Mouse (Mus musculus) hindbrain, embryonic 13.5 days (tissue): ENCODE measurements around the gene Thpo. TPM values are rescaled to one million over a fixed set of nuclear protein-coding genes. Genes with fewer than 3 reads are reported as not detected.

Experiments used
- ATAC-seq: fragments of 200-750 bp; cut with Nextera tagmentation; 2 replicates; pipeline ENCODE4 v1.8.0; 2017; ENCODE audit warnings: moderate TSS enrichment; ENCODE audit not compliant: low FRiP score
- H3K27ac ChIP-seq: fragments of 300-500 bp; sonication (generic); 2 replicates; pipeline ENCODE4 v1.5.1; 2015; ENCODE audit warnings: inconsistent platforms, mild to moderate bottlenecking, moderate library complexity
- H3K27me3 ChIP-seq: fragments of 300-500 bp; sonication (generic); 2 replicates; pipeline ENCODE4 v1.6.1; 2015; ENCODE audit warnings: mild to moderate bottlenecking, inconsistent platforms
- H3K36me3 ChIP-seq: fragments of 300-500 bp; sonication (generic); 2 replicates; pipeline ENCODE4 v1.6.1; 2015; ENCODE audit warnings: mild to moderate bottlenecking, inconsistent platforms
- H3K4me1 ChIP-seq: fragments of 300-500 bp; sonication (generic); replicated peaks from 2 replicates; pipeline ENCODE4 v1.6.1; 2015; ENCODE audit warnings: inconsistent platforms
- H3K4me2 ChIP-seq: fragments of 300-500 bp; sonication (generic); 2 replicates; pipeline ENCODE4 v1.6.1; 2015; ENCODE audit warnings: inconsistent platforms, mild to moderate bottlenecking, moderate library complexity
- H3K4me3 ChIP-seq: fragments of 300-500 bp; sonication (generic); 2 replicates; pipeline ENCODE4 v1.5.1; 2015; ENCODE audit warnings: mild to moderate bottlenecking, inconsistent platforms
- H3K9ac ChIP-seq: fragments of 300-500 bp; sonication (generic); 2 replicates; pipeline ENCODE4 v1.6.1; 2015; ENCODE audit warnings: mild to moderate bottlenecking, inconsistent platforms
- H3K9me3 ChIP-seq: fragments of 300-500 bp; sonication (generic); 2 replicates; pipeline ENCODE4 v1.6.1; 2016; ENCODE audit warnings: inconsistent platforms
- WGBS: fragments of 180-500 bp; shearing (Covaris S2); methylation state at CpG from one replicate; pipeline ENCODE4 v1.1.7; 2015; 5-methylcytosine and 5-hydroxymethylcytosine counted together
- polyA plus RNA-seq: library from polyadenylated mRNA; unstranded; fragments of >200 nt; fragmentation: Nextera tagmentation; extraction: Ambion mirVana; gene quantifications from 2 replicates; pipeline ENCODE4 v1.2.1, GENCODE M21; 2015

Gene Thpo
- polyA plus RNA-seq, 1 experiment from 2014 or later: 0.88 TPM

DNA sequence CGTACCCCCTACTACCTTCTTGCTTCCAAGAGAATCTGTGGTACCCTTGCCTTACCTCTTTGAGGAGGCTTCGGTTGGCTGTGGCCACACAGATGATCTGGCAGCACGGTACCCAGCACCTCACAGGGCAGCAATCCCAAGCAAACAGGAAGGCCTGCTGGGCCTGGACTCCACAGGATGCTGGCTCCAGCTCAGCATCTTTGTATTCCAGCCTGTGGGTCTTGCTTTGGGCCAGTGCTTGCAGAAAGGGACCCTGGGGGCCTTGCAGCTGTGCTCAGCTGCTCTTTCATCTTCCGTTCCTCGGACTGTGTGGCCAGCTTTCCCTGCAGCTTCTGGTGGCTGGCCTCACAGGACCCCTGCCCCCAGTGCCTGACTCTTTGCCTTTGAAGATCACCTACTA lies 34.3 kb downstream of the Thpo start:
- no peak overlapping the region for H3K27ac ChIP-seq
- ATAC-seq: no peak
- H3K4me3 ChIP-seq: no peak overlapping the region
- WGBS: 35% methylated on average over 5 of the region's 5 CpGs
- peaks cover 52% of the 10 kb centered on the region for H3K36me3 ChIP-seq
- no peaks in the 10 kb centered on the region for H3K27me3 ChIP-seq
- H3K4me2 ChIP-seq: no peak overlapping the region
- no peaks in the 10 kb centered on the region for H3K9me3 ChIP-seq
- H3K9ac ChIP-seq: 0 out of 2 replicates have a peak overlapping the region, but pooled peaks have one; percentile 24
- H3K4me1 ChIP-seq: peaks cover 45% of the 10 kb centered on the region

DNA sequence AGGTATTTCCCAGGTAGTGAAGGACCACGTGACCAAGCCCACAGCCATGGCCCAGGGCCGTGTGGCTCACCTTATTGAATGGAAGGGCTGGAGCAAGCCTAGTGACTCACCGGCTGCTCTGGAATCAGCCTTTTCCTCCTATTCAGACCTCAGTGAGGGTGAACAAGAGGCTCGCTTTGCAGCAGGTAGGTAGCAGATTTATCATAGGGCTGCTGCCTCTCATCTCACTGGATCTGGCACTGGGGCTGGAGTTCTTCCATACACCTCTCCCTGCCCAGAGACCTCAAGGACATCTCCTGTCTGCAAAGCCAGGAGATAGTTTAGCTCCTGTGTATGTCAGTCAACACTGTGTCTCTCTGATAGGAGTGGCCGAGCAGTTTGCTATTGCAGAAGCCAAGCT lies 35.0 kb downstream of the Thpo start:
- Histone ChIP-seq H3K4me1 (peaks cover 53% of the 10 kb centered on the region), H3K9ac (no peak overlapping the region), H3K4me2 (no peak overlapping the region), H3K27ac (no peak overlapping the region), H3K4me3 (no peak overlapping the region), H3K27me3 (no peaks in the 10 kb centered on the region), H3K9me3 (no peaks in the 10 kb centered on the region), H3K36me3 (peaks cover 46% of the 10 kb centered on the region)
- ATAC-seq: no peak
- 82% methylated on average over 5 of the region's 5 CpGs for WGBS

- Histone ChIP-seq H3K4me3 (peak overlapping the region; percentile 46), H3K4me2 (peak overlapping the region; percentile 71), H3K9ac (peak overlapping the region; percentile 81), H3K27ac (peak overlapping the region; percentile 87), H3K9me3 (no peaks in the 10 kb centered on the region), H3K27me3 (no peaks in the 10 kb centered on the region), H3K36me3 (peaks cover 43% of the 10 kb centered on the region), H3K4me1 (peaks cover 54% of the 10 kb centered on the region)
- 2% methylated on average over 46 of the region's 46 CpGs for WGBS
- ATAC-seq: peak; percentile 72
These were observed 38.5 kb downstream of the Thpo start for GRCm38 (mm10) chr16:20695622-20696323.

GRCm38 (mm10) chr16:20694781-20695180 lies 39.5 kb downstream of the Thpo start:
- Histone ChIP-seq H3K4me3 (no peak overlapping the region), H3K27ac (peak overlapping the region; percentile 87; the same call in 1 of the 2 replicates), H3K36me3 (peaks cover 42% of the 10 kb centered on the region), H3K9me3 (no peaks in the 10 kb centered on the region), H3K4me2 (peak overlapping the region; percentile 71; the same call in 1 of the 2 replicates), H3K4me1 (peaks cover 49% of the 10 kb centered on the region), H3K9ac (peak overlapping the region; percentile 81; the same call in 1 of the 2 replicates), H3K27me3 (no peaks in the 10 kb centered on the region)
- WGBS: 66% methylated on average over 8 of the region's 8 CpGs
- ATAC-seq: no peak

DNA sequence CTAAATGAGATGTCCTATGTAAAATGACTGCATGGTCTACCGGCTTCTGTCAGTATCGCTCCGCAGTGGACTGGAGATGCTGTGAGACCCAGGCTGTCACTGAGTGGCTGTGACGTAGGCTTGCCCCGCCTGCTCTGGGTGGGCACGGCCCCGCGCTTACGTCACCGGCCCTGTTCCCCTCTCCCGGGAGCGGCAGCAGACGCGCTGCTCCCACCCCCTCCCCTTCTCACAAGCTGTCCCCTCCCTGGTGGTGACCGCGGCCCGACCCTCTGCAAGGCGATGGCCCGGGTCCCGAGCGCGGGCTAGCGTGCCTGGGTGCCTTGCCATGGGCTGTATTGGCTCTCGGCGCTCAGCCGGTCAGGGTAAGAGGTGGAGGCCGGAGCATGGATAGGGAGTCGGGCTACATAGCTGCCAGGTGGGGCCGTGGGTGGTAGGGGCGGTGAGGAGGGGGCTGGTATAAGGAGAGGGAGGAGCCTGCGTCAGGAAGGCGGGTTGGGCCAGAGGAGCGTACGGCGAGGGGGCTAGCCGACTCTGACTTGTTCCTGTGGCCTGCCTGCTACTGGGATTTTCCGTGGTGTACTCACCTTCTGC lies 41.1 kb downstream of the Thpo start, which contains the start of gene Fam131a:
TSS of gene Fam131a (plus strand) at position 131 of the 591 bp plus-strand sequence.
- peaks cover 43% of the 10 kb centered on the region for H3K36me3 ChIP-seq
- peaks cover 49% of the 10 kb centered on the region for H3K4me1 ChIP-seq
- ATAC-seq: peak; percentile 96
- no peaks in the 10 kb centered on the region for H3K27me3 ChIP-seq
- H3K4me2 ChIP-seq: peak within 1 kb of the TSS; percentile 81
- H3K27ac ChIP-seq: peak within 1 kb of the TSS; percentile 98
- WGBS: 1% methylated on average over 37 of the region's 37 CpGs
- peak within 1 kb of the TSS; percentile 85 for H3K9ac ChIP-seq
- peak within 1 kb of the TSS; percentile 64 for H3K4me3 ChIP-seq
- no peaks in the 10 kb centered on the region for H3K9me3 ChIP-seq

GRCm38 (mm10) chr16:20692241-20692965 lies 41.9 kb downstream of the Thpo start:
- peaks cover 49% of the 10 kb centered on the region for H3K4me1 ChIP-seq
- no peaks in the 10 kb centered on the region for H3K9me3 ChIP-seq
- H3K27me3 ChIP-seq: no peaks in the 10 kb centered on the region
- ATAC-seq: peak; percentile 0; the same call in 1 of the 2 replicates
- peak overlapping the region; percentile 64 for H3K4me3 ChIP-seq
- peak overlapping the region; percentile 85; the same call in 1 of the 2 replicates for H3K9ac ChIP-seq
- peak overlapping the region; percentile 98 for H3K27ac ChIP-seq
- peak overlapping the region; percentile 81 for H3K4me2 ChIP-seq
- H3K36me3 ChIP-seq: peaks cover 50% of the 10 kb centered on the region
- 37% methylated on average over 16 of the region's 16 CpGs for WGBS

GRCm38 (mm10) chr16:20691617-20692016 lies 42.7 kb downstream of the Thpo start:
- ATAC-seq: no peak
- 82% methylated on average over 1 of the region's 1 CpGs for WGBS
- H3K9me3 ChIP-seq: no peaks in the 10 kb centered on the region

DNA sequence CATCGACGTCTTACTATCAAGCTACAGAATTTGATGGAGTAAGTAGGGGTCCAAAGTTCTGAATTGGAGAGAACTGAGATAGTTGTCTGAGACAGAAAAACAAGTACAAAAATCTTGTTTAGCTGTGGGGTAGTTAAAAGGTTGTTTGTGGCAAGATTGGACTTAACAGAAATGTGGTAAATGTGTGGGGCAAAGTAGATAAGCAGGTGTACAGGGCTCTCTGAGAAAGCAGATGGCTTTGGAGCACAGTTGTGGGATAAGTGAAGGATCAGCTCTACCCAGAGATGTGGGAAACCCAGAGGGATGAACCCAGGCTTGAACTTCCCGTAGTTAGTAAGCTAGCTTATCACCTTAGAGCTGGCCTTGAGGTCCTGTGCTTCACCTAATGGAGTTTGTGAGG lies 43.5 kb downstream of the Thpo start:
- Histone ChIP-seq H3K27me3 (no peaks in the 10 kb centered on the region), H3K4me1 (peaks cover 37% of the 10 kb centered on the region), H3K27ac (no peak overlapping the region), H3K36me3 (peaks cover 66% of the 10 kb centered on the region), H3K4me2 (no peak overlapping the region), H3K9me3 (no peaks in the 10 kb centered on the region), H3K9ac (no peak overlapping the region), H3K4me3 (no peak overlapping the region)
- no peak for ATAC-seq
- 95% methylated on average over 3 of the region's 3 CpGs for WGBS

More at GRCm38 (mm10) chr16:20691617-20692016, 42.7 kb downstream of the Thpo start:
- Histone ChIP-seq H3K4me2 (no peak overlapping the region), H3K4me1 (peaks cover 46% of the 10 kb centered on the region), H3K27me3 (no peaks in the 10 kb centered on the region), H3K4me3 (no peak overlapping the region), H3K9ac (no peak overlapping the region), H3K27ac (peak overlapping the region; percentile 98; the same call in 1 of the 2 replicates), H3K36me3 (peaks cover 58% of the 10 kb centered on the region)

DNA sequence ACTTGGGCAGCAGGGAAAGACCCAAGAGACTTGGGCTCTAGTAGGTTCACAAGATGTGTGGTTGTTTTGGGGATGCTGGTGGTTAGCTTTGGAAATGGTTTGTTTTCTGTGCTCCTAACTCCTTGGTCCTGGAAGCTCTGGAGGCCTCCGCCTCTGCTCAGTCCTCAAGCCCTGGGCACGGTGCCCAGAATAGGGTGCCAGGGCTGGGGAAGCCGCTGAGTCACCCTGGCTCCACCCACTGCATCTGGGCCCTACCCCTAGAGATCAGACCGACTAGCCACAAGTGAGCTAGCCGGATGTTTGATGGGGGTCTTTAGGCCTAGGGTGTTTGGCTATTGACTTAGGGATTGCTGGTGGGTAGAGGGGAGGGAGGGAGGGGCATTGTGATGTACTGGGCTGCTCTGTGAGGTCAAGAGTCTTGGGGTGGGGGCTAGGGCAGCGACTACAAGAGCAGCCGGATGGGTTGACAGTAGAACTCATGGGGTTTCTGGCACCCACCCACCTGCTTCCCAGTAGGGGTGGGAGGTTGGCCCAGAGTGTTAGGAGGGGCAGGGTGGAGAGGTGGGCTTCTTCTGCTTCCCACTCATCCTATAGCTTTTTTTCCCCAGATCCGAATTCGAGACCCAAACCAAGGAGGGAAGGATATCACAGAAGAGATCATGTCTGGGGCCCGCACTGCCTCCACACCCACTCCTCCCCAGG lies 56.2 kb downstream of the Thpo start:
- Histone ChIP-seq H3K9ac (no peak overlapping the region), H3K9me3 (no peaks in the 10 kb centered on the region), H3K4me1 (peaks cover 25% of the 10 kb centered on the region), H3K36me3 (peaks cover 78% of the 10 kb centered on the region), H3K27ac (no peak overlapping the region), H3K4me2 (no peak overlapping the region), H3K4me3 (no peak overlapping the region), H3K27me3 (no peaks in the 10 kb centered on the region)
- ATAC-seq: 0 out of 2 replicates have a peak, but pooled peaks have one; percentile 8
- 76% methylated on average over 10 of the region's 10 CpGs for WGBS

DNA sequence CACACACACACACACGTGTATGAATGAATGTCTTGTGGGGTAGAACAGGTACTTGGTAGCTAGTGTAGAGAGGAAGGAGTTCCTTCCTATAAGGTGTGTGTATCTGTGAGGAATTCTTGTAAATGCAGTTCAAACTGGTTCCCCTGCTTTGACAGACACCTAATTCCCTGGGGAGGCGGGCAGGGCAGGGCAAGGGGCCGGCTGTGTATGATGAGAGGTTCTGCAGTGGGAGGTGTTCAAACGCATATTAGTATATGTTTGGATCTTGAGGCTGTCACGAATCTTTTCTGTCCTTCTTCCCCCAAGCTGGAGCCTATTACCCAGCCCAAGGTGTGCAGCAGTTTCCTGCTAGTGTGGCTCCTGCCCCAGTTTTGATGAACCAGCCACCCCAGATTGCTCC lies 56.9 kb downstream of the Thpo start:
- no peak overlapping the region for H3K9ac ChIP-seq
- no peak overlapping the region for H3K4me3 ChIP-seq
- H3K4me1 ChIP-seq: peaks cover 25% of the 10 kb centered on the region
- ATAC-seq: no peak
- no peak overlapping the region for H3K4me2 ChIP-seq
- 89% methylated on average over 5 of the region's 5 CpGs for WGBS
- H3K27me3 ChIP-seq: no peaks in the 10 kb centered on the region
- no peak overlapping the region for H3K27ac ChIP-seq
- H3K36me3 ChIP-seq: peaks cover 71% of the 10 kb centered on the region
- no peaks in the 10 kb centered on the region for H3K9me3 ChIP-seq

GRCm38 (mm10) chr16:20676702-20677101 lies 57.6 kb downstream of the Thpo start:
- H3K27me3 ChIP-seq: no peaks in the 10 kb centered on the region
- no peak for ATAC-seq

DNA sequence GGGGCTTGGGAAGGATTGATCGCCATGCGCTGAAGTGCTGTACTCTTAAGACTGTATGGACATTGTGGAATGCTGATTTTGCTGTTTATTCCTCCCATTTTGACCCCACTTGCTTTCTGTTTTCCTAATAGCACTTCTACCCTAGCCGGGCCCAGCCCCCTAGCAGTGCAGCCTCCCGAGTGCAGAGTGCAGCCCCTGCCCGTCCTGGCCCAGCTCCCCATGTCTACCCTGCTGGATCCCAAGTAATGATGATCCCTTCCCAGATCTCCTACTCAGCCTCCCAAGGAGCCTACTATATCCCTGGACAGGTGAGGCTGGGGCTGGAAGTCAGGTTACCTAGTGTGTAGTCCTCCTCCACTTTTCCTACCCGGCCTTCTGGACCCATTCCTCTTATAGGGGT lies 59.1 kb downstream of the Thpo start:
- Histone ChIP-seq H3K4me2 (no peak overlapping the region), H3K27me3 (no peaks in the 10 kb centered on the region), H3K27ac (no peak overlapping the region), H3K4me3 (no peak overlapping the region), H3K36me3 (peaks cover 49% of the 10 kb centered on the region), H3K9ac (no peak overlapping the region), H3K4me1 (peaks cover 29% of the 10 kb centered on the region), H3K9me3 (no peaks in the 10 kb centered on the region)
- ATAC-seq: no peak
- 91% methylated on average over 6 of the region's 6 CpGs for WGBS

More at GRCm38 (mm10) chr16:20676702-20677101, 57.6 kb downstream of the Thpo start:
- WGBS: 92% methylated on average over 4 of the region's 4 CpGs
- no peaks in the 10 kb centered on the region for H3K9me3 ChIP-seq
- no peak overlapping the region for H3K4me3 ChIP-seq
- peaks cover 64% of the 10 kb centered on the region for H3K36me3 ChIP-seq
- H3K4me1 ChIP-seq: peaks cover 29% of the 10 kb centered on the region
- H3K9ac ChIP-seq: no peak overlapping the region
- H3K4me2 ChIP-seq: no peak overlapping the region
- H3K27ac ChIP-seq: no peak overlapping the region
